Mouse (Mus musculus): ENCODE measurements around the gene Tecpr2. TPM values are rescaled to one million over a fixed set of nuclear protein-coding genes. Genes with fewer than 3 reads are reported as not detected.

The Tecpr2 gene
- polyA plus RNA-seq (2016; fragmentation: Nextera tagmentation; extraction: Ambion mirVana): 8.4 and 8.8 TPM in 2 replicates

- H3K36me3 ChIP-seq: no peaks in the 10 kb centered on the region
- peak within 1 kb of the TSS; percentile 95 for H3K27ac ChIP-seq
- H3K4me2 ChIP-seq (replicated peaks): peak within 1 kb of the TSS; percentile 95
- H3K9me3 ChIP-seq (replicated peaks): no peaks in the 10 kb centered on the region
- ATAC-seq (ENCODE audit: low FRiP score): peak; percentile 99
- H3K27me3 ChIP-seq: no peaks in the 10 kb centered on the region
- H3K4me3 ChIP-seq: peak within 1 kb of the TSS; percentile 87
- under 1% methylated on average over 72 of the region's 74 CpGs for WGBS
- H3K9ac ChIP-seq: peak within 1 kb of the TSS; percentile 86
- peaks cover 21% of the 10 kb centered on the region for H3K4me1 ChIP-seq
Observed at GRCm38 (mm10) chr12:110889036-110890020, at the start of gene Tecpr2, which contains the start of gene Cinp. Gene Tecpr2 (plus strand): TSS chr12:110889264. Gene Cinp (minus strand): TSS chr12:110889145.

GRCm38 (mm10) chr12:110840348-110841198 is 48.5 kb upstream of the Tecpr2 start, which contains the start of gene Mok:
Gene Mok (minus strand): TSS chr12:110840939.
- peak within 1 kb of the TSS; percentile 74 for H3K4me3 ChIP-seq
- peaks cover 12% of the 10 kb centered on the region for H3K27me3 ChIP-seq
- under 1% methylated on average over 71 of the region's 71 CpGs for WGBS
- no peaks in the 10 kb centered on the region for H3K9me3 ChIP-seq (replicated peaks)
- H3K36me3 ChIP-seq: no peaks in the 10 kb centered on the region
- peak within 1 kb of the TSS; percentile 69 for H3K4me2 ChIP-seq (replicated peaks)
- peak; percentile 84 for ATAC-seq (ENCODE audit: low FRiP score)
- peak within 1 kb of the TSS; percentile 70; the same call in 1 of the 2 replicates for H3K27ac ChIP-seq
- H3K4me1 ChIP-seq: peaks cover 17% of the 10 kb centered on the region
- peak within 1 kb of the TSS; percentile 71 for H3K9ac ChIP-seq

- no peaks in the 10 kb centered on the region for H3K9me3 ChIP-seq (replicated peaks)
- 67% methylated on average over 5 of the region's 5 CpGs for WGBS
Observed at GRCm38 (mm10) chr12:110841731-110842493, 47.2 kb upstream of the Tecpr2 start.

GRCm38 (mm10) chr12:110843194-110844048 is 45.6 kb upstream of the Tecpr2 start:
- Histone ChIP-seq H3K4me1 (peaks cover 8% of the 10 kb centered on the region), H3K27me3 (peaks cover 29% of the 10 kb centered on the region), H3K9ac (peak overlapping the region; percentile 51; the same call in 1 of the 2 replicates), H3K4me3 (peak overlapping the region; percentile 40), H3K9me3 (replicated peaks) (no peaks in the 10 kb centered on the region), H3K36me3 (no peaks in the 10 kb centered on the region), H3K27ac (no peak overlapping the region), H3K4me2 (replicated peaks) (peak overlapping the region; percentile 58)
- no peak for ATAC-seq (ENCODE audit: low FRiP score)
- WGBS: 21% methylated on average over 32 of the region's 32 CpGs

More at GRCm38 (mm10) chr12:110841731-110842493, 47.2 kb upstream of the Tecpr2 start:
- no peaks in the 10 kb centered on the region for H3K36me3 ChIP-seq
- no peak for ATAC-seq (ENCODE audit: low FRiP score)
- H3K9ac ChIP-seq: no peak overlapping the region
- H3K27ac ChIP-seq: no peak overlapping the region
- H3K4me2 ChIP-seq (replicated peaks): no peak overlapping the region
- no peak overlapping the region for H3K4me3 ChIP-seq
- peaks cover 14% of the 10 kb centered on the region for H3K4me1 ChIP-seq
- H3K27me3 ChIP-seq: peaks cover 24% of the 10 kb centered on the region

GRCm38 (mm10) chr12:110844227-110845130 is 44.6 kb upstream of the Tecpr2 start:
- no peak overlapping the region for H3K27ac ChIP-seq

GRCm38 (mm10) chr12:110845131-110845880 is 43.8 kb upstream of the Tecpr2 start:
- WGBS: 1% methylated on average over 36 of the region's 36 CpGs
- Histone ChIP-seq H3K4me3 (peak overlapping the region; percentile 40), H3K36me3 (no peaks in the 10 kb centered on the region), H3K27me3 (peaks cover 29% of the 10 kb centered on the region), H3K27ac (no peak overlapping the region), H3K4me2 (replicated peaks) (peak overlapping the region; percentile 58), H3K4me1 (peaks cover 4% of the 10 kb centered on the region; the same call in 1 of the 2 replicates), H3K9me3 (replicated peaks) (no peaks in the 10 kb centered on the region), H3K9ac (peak overlapping the region; percentile 39)
- ATAC-seq (ENCODE audit: low FRiP score): peak; percentile 75

More at GRCm38 (mm10) chr12:110844227-110845130, 44.6 kb upstream of the Tecpr2 start:
- H3K36me3 ChIP-seq: no peaks in the 10 kb centered on the region
- H3K4me2 ChIP-seq (replicated peaks): peak overlapping the region; percentile 58
- ATAC-seq (ENCODE audit: low FRiP score): no peak
- peaks cover 8% of the 10 kb centered on the region for H3K4me1 ChIP-seq
- peaks cover 29% of the 10 kb centered on the region for H3K27me3 ChIP-seq
- H3K4me3 ChIP-seq: peak overlapping the region; percentile 40
- H3K9ac ChIP-seq: peak overlapping the region; percentile 51
- no peaks in the 10 kb centered on the region for H3K9me3 ChIP-seq (replicated peaks)
- under 1% methylated on average over 42 of the region's 42 CpGs for WGBS

GRCm38 (mm10) chr12:110846191-110846765 is 42.8 kb upstream of the Tecpr2 start:
- H3K36me3 ChIP-seq: no peaks in the 10 kb centered on the region

GRCm38 (mm10) chr12:110850010-110850928 is 38.8 kb upstream of the Tecpr2 start, which contains the start of gene Zfp839:
Gene Zfp839 (plus strand): TSS chr12:110850253.
- H3K4me2 ChIP-seq (replicated peaks): peak within 1 kb of the TSS; percentile 71
- peaks cover 17% of the 10 kb centered on the region for H3K4me1 ChIP-seq
- WGBS: under 1% methylated on average over 70 of the region's 89 CpGs
- H3K27ac ChIP-seq: peak within 1 kb of the TSS; percentile 70
- peaks cover 4% of the 10 kb centered on the region for H3K36me3 ChIP-seq
- peak within 1 kb of the TSS; percentile 93 for H3K9ac ChIP-seq
- no peaks in the 10 kb centered on the region for H3K9me3 ChIP-seq (replicated peaks)
- peaks cover 20% of the 10 kb centered on the region for H3K27me3 ChIP-seq
- ATAC-seq (ENCODE audit: low FRiP score): peak; percentile 80
- H3K4me3 ChIP-seq: peak within 1 kb of the TSS; percentile 96

More at GRCm38 (mm10) chr12:110846191-110846765, 42.8 kb upstream of the Tecpr2 start:
- H3K4me3 ChIP-seq: no peak overlapping the region
- peaks cover 13% of the 10 kb centered on the region for H3K4me1 ChIP-seq
- H3K27me3 ChIP-seq: peaks cover 29% of the 10 kb centered on the region
- 80% methylated on average over 6 of the region's 6 CpGs for WGBS
- no peak for ATAC-seq (ENCODE audit: low FRiP score)
- H3K9me3 ChIP-seq (replicated peaks): no peaks in the 10 kb centered on the region
- H3K4me2 ChIP-seq (replicated peaks): peak overlapping the region; percentile 58
- no peak overlapping the region for H3K27ac ChIP-seq
- H3K9ac ChIP-seq: no peak overlapping the region; the same call in 1 of the 2 replicates
